Mouse (Mus musculus) MEL (cell line): Measurements from ENCODE around the gene Mpeg1. TPM values are rescaled to one million over a fixed set of nuclear protein-coding genes. Genes with fewer than 3 reads are reported as not detected.

Source experiments
- DNase-seq: peaks from one replicate; pipeline ENCODE4 v3.0.0; 2011; ENCODE audit warnings: low read depth, low spot score
- H3K27ac ChIP-seq: 2 replicates; pipeline ENCODE4 v1.5.1; 2012; ENCODE audit warnings: low read depth, mild to moderate bottlenecking, control low read depth, low read length, moderate library complexity; ENCODE audit not compliant: control insufficient read depth
- H3K27me3 ChIP-seq, 2 experiments: fragments of 150-350 bp in 1 of 2; sonication (generic) in 1 of 2; 2 replicates each; pipeline ENCODE4 v1.6.1; 2012; ENCODE audit warnings: low read length in 2 of 2, mild to moderate bottlenecking in 2 of 2, improper control_type of control experiment in 1 of 2, moderate library complexity in 1 of 2; ENCODE audit not compliant: insufficient read depth in 2 of 2, control insufficient read depth in 1 of 2
- H3K36me3 ChIP-seq, 2 experiments: 2 replicates each; pipeline ENCODE4 v1.6.1; 2012 to 2014; ENCODE audit warnings: low read length in 2 of 2, improper control_type of control experiment in 1 of 2, inconsistent platforms in 1 of 2, mild to moderate bottlenecking in 1 of 2; ENCODE audit not compliant: insufficient read depth in 2 of 2, control insufficient read depth in 1 of 2
- H3K4me1 ChIP-seq, 2 experiments: fragments of 150-350 bp in 1 of 2; sonication (generic) in 1 of 2; 2 replicates each; pipeline ENCODE4 v1.6.1; 2012; ENCODE audit warnings: low read length in 2 of 2, improper control_type of control experiment in 1 of 2, mild to moderate bottlenecking in 1 of 2; ENCODE audit not compliant: insufficient read depth in 2 of 2, control insufficient read depth in 1 of 2
- H3K4me3 ChIP-seq, 2 experiments: fragments of 150-350 bp in 1 of 2; sonication (generic) in 1 of 2; 2 replicates each; pipeline ENCODE4 v1.5.1; 2012; ENCODE audit warnings: low read depth in 2 of 2, low read length in 2 of 2, mild to moderate bottlenecking in 2 of 2, moderate library complexity in 2 of 2, control low read depth in 1 of 2, improper control_type of control experiment in 1 of 2; ENCODE audit not compliant: control insufficient read depth in 1 of 2, insufficient read depth in 1 of 2
- H3K79me2 ChIP-seq: 2 replicates; pipeline ENCODE4 v1.6.1; 2012; ENCODE audit warnings: mild to moderate bottlenecking, low read length, moderate library complexity; ENCODE audit not compliant: control insufficient read depth, poor library complexity, insufficient read depth
- H3K9ac ChIP-seq: 2 replicates; pipeline ENCODE4 v1.6.1; 2012; ENCODE audit warnings: low read depth, mild to moderate bottlenecking, control low read depth, low read length, moderate library complexity; ENCODE audit not compliant: control insufficient read depth, poor library complexity, severe bottlenecking
- H3K9me3 ChIP-seq: fragments of 150-350 bp; sonication (generic); replicated peaks from 2 replicates; pipeline ENCODE4 v1.6.1; 2012; ENCODE audit warnings: mild to moderate bottlenecking, low read length, improper control_type of control experiment, moderate library complexity; ENCODE audit not compliant: insufficient read depth
- CHD1 ChIP-seq: IDR thresholded peaks from 2 replicates; pipeline ENCODE4 v1.6.1; 2012; ENCODE audit warnings: low read depth, mild to moderate bottlenecking, inconsistent platforms, low read length, improper control_type of control experiment
- CHD2 ChIP-seq: IDR thresholded peaks from 2 replicates; pipeline ENCODE4 v1.6.1; 2011; ENCODE audit warnings: low read length, improper control_type of control experiment
- CTCF ChIP-seq, 3 experiments: IDR thresholded peaks in 2 of 3; conservative IDR thresholded peaks in 1 of 3; 2 replicates each; pipeline ENCODE4 v1.5.1; 2011 to 2012; ENCODE audit warnings: low read length in 3 of 3, low read depth in 2 of 3, mild to moderate bottlenecking in 2 of 3, improper control_type of control experiment in 1 of 3, inconsistent platforms in 1 of 3, mixed read lengths in 1 of 3, moderate library complexity in 1 of 3; ENCODE audit not compliant: control insufficient read depth in 1 of 3, insufficient read depth in 1 of 3, poor library complexity in 1 of 3, severe bottlenecking in 1 of 3
- E2F4 ChIP-seq: IDR thresholded peaks from 2 replicates; pipeline ENCODE4 v1.6.1; 2011; ENCODE audit warnings: low read depth, low read length, improper control_type of control experiment, borderline replicate concordance
- ETS1 ChIP-seq: IDR thresholded peaks from 2 replicates; pipeline ENCODE4 v1.6.1; 2012; ENCODE audit warnings: low read depth, mild to moderate bottlenecking, inconsistent platforms, low read length, improper control_type of control experiment, moderate library complexity
- GATA1 ChIP-seq: IDR thresholded peaks from 2 replicates; pipeline ENCODE4 v1.6.1; 2011; ENCODE audit warnings: low read depth, low read length, improper control_type of control experiment
- KAT2A ChIP-seq: conservative IDR thresholded peaks from 2 replicates; pipeline ENCODE4 v1.6.1; 2012; ENCODE audit warnings: low read depth, low read length, improper control_type of control experiment, inconsistent platforms
- MAFK ChIP-seq: IDR thresholded peaks from 2 replicates; pipeline ENCODE4 v1.6.1; 2011; ENCODE audit warnings: low read depth, mild to moderate bottlenecking, low read length, improper control_type of control experiment, borderline replicate concordance
- MAX ChIP-seq: IDR thresholded peaks from 2 replicates; pipeline ENCODE4 v1.6.1; 2011; ENCODE audit warnings: low read length, improper control_type of control experiment
- MAZ ChIP-seq: IDR thresholded peaks from 2 replicates; pipeline ENCODE4 v1.6.1; 2012; ENCODE audit warnings: low read depth, mild to moderate bottlenecking, inconsistent platforms, low read length, improper control_type of control experiment
- NELFE ChIP-seq: IDR thresholded peaks from 2 replicates; pipeline ENCODE4 v1.6.1; 2011; ENCODE audit warnings: low read depth, low read length, improper control_type of control experiment
- NRF1 ChIP-seq: IDR thresholded peaks from 2 replicates; pipeline ENCODE4 v1.6.1; 2014; ENCODE audit warnings: low read depth, mild to moderate bottlenecking, inconsistent platforms, low read length, improper control_type of control experiment, moderate library complexity; ENCODE audit not compliant: poor library complexity, insufficient read depth, severe bottlenecking
- POLR2A ChIP-seq, 2 experiments: IDR thresholded peaks; 2 replicates each; pipeline ENCODE4 v1.6.1; 2011 to 2012; ENCODE audit warnings: low read length in 2 of 2, mild to moderate bottlenecking in 2 of 2, control low read depth in 1 of 2, improper control_type of control experiment in 1 of 2, low read depth in 1 of 2, moderate library complexity in 1 of 2; ENCODE audit not compliant: control insufficient read depth in 1 of 2, insufficient read depth in 1 of 2, poor library complexity in 1 of 2
- POLR2AphosphoS5 ChIP-seq: IDR thresholded peaks from 2 replicates; pipeline ENCODE4 v1.6.1; 2012; ENCODE audit warnings: low read depth, borderline replicate concordance, mild to moderate bottlenecking, inconsistent platforms, low read length, moderate library complexity, mixed read lengths
- RAD21 ChIP-seq: IDR thresholded peaks from 2 replicates; pipeline ENCODE4 v1.6.1; 2011; ENCODE audit warnings: mild to moderate bottlenecking, low read depth, low read length, improper control_type of control experiment
- RCOR1 ChIP-seq: IDR thresholded peaks from 2 replicates; pipeline ENCODE4 v1.6.1; 2012; ENCODE audit warnings: low read depth, mild to moderate bottlenecking, inconsistent platforms, low read length, improper control_type of control experiment
- SMC3 ChIP-seq: IDR thresholded peaks from 2 replicates; pipeline ENCODE4 v1.6.1; 2011; ENCODE audit warnings: low read depth, low read length, improper control_type of control experiment
- UBTF ChIP-seq: IDR thresholded peaks from 2 replicates; pipeline ENCODE4 v1.6.1; 2012; ENCODE audit warnings: low read depth, mild to moderate bottlenecking, inconsistent platforms, low read length, improper control_type of control experiment, moderate library complexity, borderline replicate concordance; ENCODE audit not compliant: insufficient read depth
- USF2 ChIP-seq, 2 experiments: IDR thresholded peaks; 2 replicates each; pipeline ENCODE4 v1.6.1; 2011 to 2012; ENCODE audit warnings: improper control_type of control experiment in 2 of 2, low read length in 2 of 2, borderline replicate concordance in 1 of 2, inconsistent platforms in 1 of 2, low read depth in 1 of 2, mild to moderate bottlenecking in 1 of 2; ENCODE audit not compliant: insufficient read depth in 1 of 2
- ZNF384 ChIP-seq: IDR thresholded peaks from 2 replicates; pipeline ENCODE4 v1.6.1; 2012; ENCODE audit warnings: low read depth, mild to moderate bottlenecking, inconsistent platforms, low read length, improper control_type of control experiment
- polyA plus RNA-seq, 2 experiments: library from polyadenylated mRNA; stranded (reverse) in 1 of 2; unstranded in 1 of 2; fragments of >175 nt in 1 of 2; fragments of >200 nt in 1 of 2; gene quantifications; 2 replicates each; pipeline versions ENCODE4 v1.2.1 to v1.2.4; 2012; ENCODE audit warnings: low replicate concordance in 2 of 2, low read depth in 1 of 2; ENCODE audit not compliant: insufficient read length in 2 of 2, insufficient read depth in 1 of 2, missing spikeins in 1 of 2
- total RNA-seq: library from RNA; depleted of rRNA; stranded (reverse); fragments of 300-350 nt; gene quantifications from 2 replicates; pipeline ENCODE4 v1.2.3, GENCODE M21; 2012

Gene Mpeg1
- total and polyA plus RNA-seq, 3 experiments: 0.07 TPM; not detected in 2

GRCm38 (mm10) chr19:12420555-12420954 lies 40.0 kb upstream of the Mpeg1 start:
- Histone ChIP-seq H3K79me2 (no peaks in the 10 kb centered on the region), H3K27ac (no peak overlapping the region), H3K36me3 (no peaks in the 10 kb centered on the region), H3K9ac (no peak overlapping the region), H3K27me3 (no peaks in the 10 kb centered on the region; a peak in 1 of 4 replicates), H3K4me3 (no peak overlapping the region), H3K4me1 (no peaks in the 10 kb centered on the region), H3K9me3 (no peaks in the 10 kb centered on the region)
- no peak for DNase-seq
- TF ChIP-seq KAT2A: no peak
- TF ChIP-seq POLR2AphosphoS5: no peak
- no peak for TF ChIP-seq CHD1
- TF ChIP-seq CHD2: no peak
- no peak for TF ChIP-seq NELFE
- no peak for TF ChIP-seq MAFK
- no peak for TF ChIP-seq UBTF
- TF ChIP-seq USF2 (IDR thresholded peaks at IDR 0.05; ENCODE audit: borderline replicate concordance in 1 of 2, insufficient read depth in 1 of 2, low read depth in 1 of 2, low read length in 2 of 2): no peak
- TF ChIP-seq ZNF384: no peak

- DNase-seq: peak; percentile 13
- TF ChIP-seq ZNF384 (peak; percentile 54), POLR2A (IDR thresholded peaks at IDR 0.05; ENCODE audit: control insufficient read depth in 1 of 2, insufficient read depth in 1 of 2, low read depth in 1 of 2, low read length in 2 of 2, poor library complexity in 1 of 2) (no peak), GATA1 (no peak), E2F4 (no peak), MAZ (no peak), NELFE (no peak), CTCF (IDR thresholded peaks at IDR 0.05 in 2 of 3, conservative IDR thresholded peaks at IDR 0.05 in 1 of 3; ENCODE audit: control insufficient read depth in 1 of 3, insufficient read depth in 1 of 3, low read depth in 2 of 3, low read length in 3 of 3, poor library complexity in 1 of 3, severe bottlenecking in 1 of 3) (0 out of 6 replicates have a peak, but pooled peaks of 1 of the 3 experiments have one; percentile 8), SMC3 (no peak), RAD21 (peak; percentile 7), CHD2 (no peak), ETS1 (no peak), RCOR1 (no peak), KAT2A (no peak), UBTF (no peak), MAX (no peak), NRF1 (no peak)
- no peaks in the 10 kb centered on the region for H3K9me3 ChIP-seq
- H3K79me2 ChIP-seq: no peaks in the 10 kb centered on the region
- H3K4me3 ChIP-seq: no peak overlapping the region
- no peaks in the 10 kb centered on the region for H3K4me1 ChIP-seq
- H3K27me3 ChIP-seq: peaks cover 0 to 1% of the 10 kb centered on the region in 2 experiments; a peak in 1 of 4 replicates
- H3K9ac ChIP-seq: no peak overlapping the region
- no peaks in the 10 kb centered on the region for H3K36me3 ChIP-seq
- no peak overlapping the region for H3K27ac ChIP-seq
Observed at GRCm38 (mm10) chr19:12421680-12422079, 38.9 kb upstream of the Mpeg1 start.
